Mouse (Mus musculus) ZHBTc4 (cell line): ENCODE data around the gene Capns2.

ENCODE experiments used
- DNase-seq: peaks from one replicate; pipeline ENCODE4 v3.0.0-alpha.2; 2011; ENCODE audit warnings: low read depth, low spot score

The Capns2 gene

GRCm38 (mm10) chr8:92901107-92901506 is at the start of gene Capns2:
Gene Capns2, plus strand, starts transcription at chr8:92901407.
- no peak for DNase-seq

DNA sequence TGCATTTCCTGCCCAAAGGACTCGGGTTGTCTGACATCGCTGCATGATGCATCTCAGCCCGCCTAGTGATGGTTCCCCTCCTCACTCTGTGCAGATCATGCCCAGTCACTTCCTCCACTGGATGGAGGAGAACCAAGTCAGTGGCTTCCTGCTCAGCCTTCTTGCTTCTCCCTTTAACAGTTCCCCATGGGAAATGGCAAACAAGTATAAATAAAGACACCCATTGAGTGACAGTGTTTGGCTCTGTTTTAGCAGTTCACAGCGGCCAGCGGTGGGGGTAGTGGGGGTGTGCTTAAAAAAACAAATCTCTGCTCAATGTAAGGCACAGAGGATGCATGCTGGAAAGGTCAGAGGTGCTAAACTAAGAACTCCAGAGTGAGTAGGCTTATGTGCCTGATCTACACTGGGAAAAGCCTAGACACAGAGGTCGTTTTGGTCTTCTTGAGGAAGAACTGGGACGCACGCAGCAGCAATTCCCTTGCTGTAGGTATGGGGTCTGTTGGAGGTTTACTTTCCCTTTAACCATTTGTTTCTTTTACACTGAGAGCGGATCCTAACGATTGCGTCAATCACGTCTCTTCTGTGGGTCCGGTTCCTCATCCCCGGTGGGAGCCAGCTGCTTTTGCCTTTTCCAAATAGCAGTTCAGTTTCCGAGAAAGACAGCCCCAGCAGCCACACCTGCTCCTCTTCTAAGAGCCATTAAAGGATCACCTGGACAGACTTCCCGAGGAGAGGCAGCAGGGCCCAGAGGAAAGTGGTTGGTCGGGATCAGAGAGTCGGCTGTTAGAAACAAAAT is 47.8 kb upstream of the Capns2 start:
- DNase-seq = no peak

- no peak for DNase-seq
These were observed 46.5 kb upstream of the Capns2 start for GRCm38 (mm10) chr8:92854673-92855072.

DNA sequence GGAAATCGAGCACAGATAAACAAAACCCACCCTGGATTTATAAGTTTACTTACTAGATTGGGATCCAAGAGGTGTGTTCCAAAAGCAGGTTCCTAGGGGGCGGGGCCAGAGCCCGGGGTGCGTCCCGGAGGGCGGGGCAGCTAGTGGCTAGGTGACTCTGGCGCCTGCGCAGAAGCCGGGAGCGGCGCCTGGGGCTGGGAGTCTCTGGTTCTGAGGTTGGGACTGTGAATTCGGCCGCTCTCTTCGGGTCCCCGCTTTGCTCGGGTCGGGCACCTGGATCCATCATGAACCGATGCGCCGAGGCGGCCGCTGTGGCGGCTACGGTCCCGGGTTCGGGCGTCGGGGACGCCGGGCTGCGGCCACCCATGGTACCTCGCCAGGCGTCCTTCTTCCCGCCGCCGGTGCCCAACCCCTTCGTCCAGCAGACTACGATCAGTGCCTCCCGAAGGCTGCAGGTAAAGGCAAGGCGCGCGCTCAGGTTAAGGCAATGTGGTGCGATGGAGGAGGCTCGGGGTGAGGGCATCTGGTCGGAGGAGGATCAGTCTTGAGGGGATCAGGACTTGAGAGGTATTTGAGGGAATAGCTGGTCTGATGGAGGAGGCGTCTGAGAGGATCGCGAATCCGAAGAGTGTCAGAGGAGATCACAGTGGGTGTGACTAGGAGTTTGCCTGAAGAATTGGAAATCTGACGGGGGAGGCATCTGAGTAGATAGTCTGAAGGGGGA is 45.9 kb upstream of the Capns2 start, which contains the start of gene Lpcat2:
TSS of gene Lpcat2 (plus strand) at position 169 of the 724 bp plus-strand sequence.
- DNase-seq = peak; percentile 89

- DNase-seq = no peak
These were observed 44.8 kb upstream of the Capns2 start for GRCm38 (mm10) chr8:92856273-92856986.

GRCm38 (mm10) chr8:92858475-92859182 is 42.6 kb upstream of the Capns2 start:
- DNase-seq = no peak

- no peak for DNase-seq
These were observed 39.2 kb upstream of the Capns2 start for GRCm38 (mm10) chr8:92861977-92862376.

DNA sequence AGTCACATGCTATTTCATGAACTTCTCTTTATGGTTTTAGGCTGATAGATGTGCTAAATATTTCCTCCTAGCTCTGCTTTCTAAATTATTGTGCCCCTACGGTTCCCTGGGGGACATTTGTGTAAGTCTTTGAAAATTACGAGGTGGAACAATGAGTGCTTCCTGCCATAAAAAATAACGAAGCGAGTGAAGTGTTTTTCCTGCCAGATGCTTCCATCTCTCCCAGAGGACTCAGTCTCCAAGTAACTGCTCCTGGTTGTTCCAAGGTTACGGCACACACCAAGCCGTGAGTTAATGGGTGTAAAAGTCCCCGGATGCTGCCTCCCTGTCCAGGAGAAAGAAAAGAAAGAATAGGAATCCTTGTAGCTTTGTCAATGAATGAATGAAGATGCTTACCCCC is 30.9 kb upstream of the Capns2 start:
- no peak for DNase-seq

DNA sequence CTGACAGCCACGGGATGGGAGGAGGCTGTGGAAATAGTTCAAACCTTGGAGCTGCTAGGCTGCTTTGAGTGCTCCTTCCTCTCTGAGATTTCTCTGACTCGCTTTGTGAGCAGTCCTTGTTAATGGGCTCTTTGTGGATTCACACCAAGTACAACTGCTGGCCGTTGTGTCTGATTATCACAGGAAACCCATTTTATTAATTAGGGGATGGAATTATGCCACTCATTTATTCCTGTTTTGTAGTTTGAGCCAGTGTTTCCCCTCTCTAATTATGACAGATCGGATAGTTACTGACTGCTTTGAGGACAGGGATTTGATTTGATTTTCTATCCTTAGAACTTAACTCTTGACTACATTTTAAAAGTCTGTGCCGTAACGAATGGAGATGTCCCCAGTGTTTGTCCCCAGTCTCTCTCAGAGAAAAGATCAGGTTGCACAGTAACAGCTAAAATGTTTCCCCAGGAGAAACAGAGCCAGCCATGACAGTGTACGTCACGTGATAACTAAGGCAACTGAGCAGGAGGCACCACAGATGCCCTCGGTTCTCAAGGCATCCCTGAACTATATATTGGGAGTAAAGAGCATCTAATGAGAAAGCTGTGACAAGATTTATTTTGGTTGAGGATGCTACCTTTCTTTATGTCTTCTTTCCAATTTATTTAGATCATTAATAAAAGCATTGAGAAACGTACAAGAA is 29.0 kb upstream of the Capns2 start:
- DNase-seq = no peak

DNA sequence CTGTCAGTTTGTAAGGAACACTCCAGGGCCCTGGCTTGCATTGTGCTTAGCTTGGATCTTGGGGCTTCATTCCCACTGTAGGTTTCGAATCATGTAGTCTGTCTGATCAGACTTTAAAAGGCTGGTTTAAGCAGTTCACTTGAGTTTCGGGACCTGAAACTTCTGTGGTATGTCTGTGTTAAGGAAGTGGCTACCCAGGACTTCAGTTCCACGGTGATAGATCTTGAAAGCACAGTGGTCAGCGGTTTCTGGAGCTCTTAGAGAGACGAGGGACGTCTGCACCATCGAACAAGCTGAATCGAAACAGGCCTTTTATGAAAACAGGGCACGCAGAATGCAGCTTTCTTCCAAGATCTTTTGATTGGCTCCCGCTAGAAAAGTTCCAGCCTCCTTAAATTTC is 25.4 kb upstream of the Capns2 start:
- DNase-seq = no peak

DNA sequence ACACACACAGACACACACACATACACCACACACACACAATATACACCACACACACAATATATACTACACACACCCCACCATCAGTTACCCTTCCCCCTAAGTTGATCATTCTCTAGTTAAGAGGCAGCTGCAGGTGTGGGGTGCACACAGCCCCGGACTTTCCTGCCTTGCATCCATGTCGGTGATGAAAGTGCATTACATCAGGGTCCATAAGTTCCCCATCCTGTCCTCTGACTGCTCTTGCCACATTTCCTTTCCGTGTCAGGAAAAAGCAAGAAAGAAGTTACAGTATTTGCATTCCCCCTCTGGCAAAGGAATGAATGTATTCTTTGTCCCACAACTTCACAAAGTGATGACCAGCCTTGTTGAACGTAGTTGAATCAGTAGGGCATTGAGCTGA is 20.0 kb upstream of the Capns2 start:
- DNase-seq = no peak

- DNase-seq = no peak
These were observed 17.4 kb upstream of the Capns2 start for GRCm38 (mm10) chr8:92883771-92884170.

DNA sequence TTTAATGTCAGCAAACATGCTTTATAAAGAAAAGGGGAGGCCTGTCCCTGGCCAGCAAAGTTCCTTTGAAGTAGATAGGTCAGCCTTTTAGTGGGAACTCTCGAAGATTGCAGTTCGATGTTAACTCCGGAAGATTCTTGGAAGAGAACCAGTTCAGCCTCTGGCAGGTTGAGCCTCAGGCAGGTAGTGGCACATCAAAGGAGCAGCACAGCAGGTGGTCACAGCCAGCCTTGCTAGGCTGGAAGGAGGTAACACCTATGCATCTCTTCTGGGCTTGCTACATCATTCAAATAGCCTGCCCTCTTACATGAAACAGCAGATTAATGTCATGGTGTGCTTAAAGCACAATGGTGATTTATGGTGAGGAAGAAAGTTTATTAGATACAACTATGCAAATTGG is 9.0 kb upstream of the Capns2 start:
- peak; percentile 81 for DNase-seq

DNA sequence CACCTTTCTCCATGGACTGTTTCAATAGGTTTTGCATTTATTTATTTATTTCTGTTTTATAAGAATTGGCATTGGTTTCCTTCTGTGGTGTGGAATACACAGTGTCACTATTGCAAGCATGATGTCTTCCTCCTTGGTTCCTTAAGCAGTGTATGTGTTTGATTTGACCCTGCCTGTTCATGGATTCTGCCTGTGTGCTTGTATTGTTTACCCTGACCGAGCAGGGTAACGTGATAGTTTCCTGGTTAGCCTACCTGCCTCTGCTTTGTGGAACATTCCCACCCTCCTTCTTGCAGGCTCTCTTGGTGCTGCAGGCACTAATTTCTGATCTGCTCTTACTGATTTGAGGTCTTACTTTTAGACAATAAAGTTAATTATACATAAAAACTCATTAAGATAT is 7.3 kb upstream of the Capns2 start:
- DNase-seq = no peak

GRCm38 (mm10) chr8:92895053-92895452 is 6.2 kb upstream of the Capns2 start:
- DNase-seq = no peak

DNA sequence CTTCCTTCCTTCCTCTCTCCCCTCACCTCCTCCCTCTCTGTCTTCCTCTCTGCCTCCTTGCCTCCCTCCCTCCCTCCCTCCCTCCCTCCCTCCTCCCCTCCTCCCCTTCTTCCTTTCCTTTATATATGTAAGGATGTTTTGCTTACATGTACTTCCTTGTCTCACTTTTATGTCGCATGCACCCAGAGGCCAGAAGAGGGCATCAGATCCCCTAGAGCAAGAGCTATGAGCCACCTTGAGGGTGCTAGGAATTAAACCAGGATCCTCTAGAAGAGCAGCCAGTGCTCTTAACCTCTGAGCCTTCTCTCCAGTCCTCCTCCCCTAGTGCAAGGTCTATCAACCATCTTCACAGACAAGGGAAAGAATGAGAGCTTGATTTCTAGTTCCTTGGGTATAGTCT is 5.2 kb upstream of the Capns2 start:
- DNase-seq = peak; percentile 43

GRCm38 (mm10) chr8:92896611-92897010 is 4.6 kb upstream of the Capns2 start:
- no peak for DNase-seq

DNA sequence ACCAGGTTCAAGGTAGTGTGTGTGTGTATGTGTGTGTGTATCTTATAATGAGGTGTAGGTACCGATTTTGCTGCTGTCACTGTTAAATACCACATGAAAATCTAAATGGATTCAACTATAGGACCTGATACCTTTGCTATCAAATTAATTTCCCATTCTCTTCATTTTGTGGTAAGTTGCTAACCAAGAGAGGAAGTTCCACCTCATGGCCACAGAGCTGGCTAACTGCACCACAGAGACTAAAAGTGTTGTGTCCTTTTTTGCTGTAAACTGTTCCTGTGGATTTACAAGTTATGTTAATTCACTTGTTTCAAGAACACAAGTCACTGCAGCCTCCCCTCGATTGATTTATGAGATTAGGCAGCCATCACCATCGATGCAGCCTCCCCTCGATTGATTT is 3.4 kb upstream of the Capns2 start:
- no peak for DNase-seq

DNA sequence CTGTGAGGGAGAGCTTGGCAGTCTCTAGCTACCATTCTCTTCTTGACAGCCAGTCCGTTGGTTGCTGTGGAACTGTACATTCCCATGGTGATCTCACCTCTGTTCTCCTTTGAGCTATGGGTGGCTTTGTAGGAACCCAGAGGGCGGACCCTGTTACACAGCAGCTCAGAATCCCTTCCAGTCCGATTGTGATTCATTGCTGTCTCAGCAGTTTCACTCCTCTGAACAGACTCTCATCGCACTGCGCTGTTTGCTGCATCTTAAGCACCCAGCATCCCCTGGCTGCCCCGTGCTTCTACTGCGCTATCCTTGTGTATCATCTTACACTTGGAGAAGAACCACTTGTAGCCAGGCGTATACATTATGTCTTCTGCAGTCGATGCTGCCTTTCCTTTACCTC is 1.6 kb upstream of the Capns2 start:
- DNase-seq = peak; percentile 19

- DNase-seq = no peak
These were observed 1.8 kb downstream of the Capns2 start for GRCm38 (mm10) chr8:92902981-92903380.

DNA sequence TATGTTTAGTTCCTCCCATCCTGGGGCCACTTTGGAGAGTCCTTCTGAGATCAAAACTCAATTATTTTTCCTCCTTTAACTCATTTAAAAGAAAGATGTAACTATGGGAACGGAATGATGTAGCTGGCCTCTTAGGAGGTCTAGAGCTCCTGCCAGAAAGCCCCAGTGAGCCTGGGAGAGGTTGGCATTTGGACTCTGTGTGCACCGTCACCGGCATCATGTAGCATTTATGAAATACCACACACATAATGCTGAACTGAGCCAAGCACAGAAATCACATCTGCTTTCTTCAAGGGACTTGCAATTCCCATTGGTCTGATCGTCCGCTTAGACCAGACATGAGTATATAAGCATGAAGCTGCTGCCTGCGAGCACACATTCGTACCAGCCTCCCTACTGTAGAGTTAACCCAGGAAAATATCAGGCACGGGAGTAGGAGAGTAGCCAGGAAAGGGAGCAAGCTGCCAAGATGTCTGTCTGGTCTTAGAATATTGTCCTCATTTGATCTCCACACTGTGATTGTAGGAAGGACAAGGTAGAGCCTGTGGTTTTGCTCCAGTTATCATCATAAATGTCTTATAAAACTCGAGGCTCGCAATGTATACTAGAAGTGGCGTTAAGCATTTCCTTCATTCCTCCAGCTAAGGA is 2.4 kb downstream of the Capns2 start:
- no peak for DNase-seq
